Mouse (Mus musculus) lung, adult 2 months (tissue): ENCODE data around the gene Epha4.

ENCODE experiments used
- CTCF ChIP-seq: fragments of 200-500 bp; IDR thresholded peaks from 2 replicates; pipeline ENCODE4 v1.5.1; 2011; ENCODE audit warnings: mild to moderate bottlenecking, low read length, control low read depth; ENCODE audit not compliant: insufficient read depth
- POLR2A ChIP-seq: fragments of 200-500 bp; IDR thresholded peaks from 2 replicates; pipeline ENCODE4 v1.6.1; 2011; ENCODE audit warnings: low read depth, mild to moderate bottlenecking, control low read depth, low read length, borderline replicate concordance; ENCODE audit errors: extremely low read depth

DNA sequence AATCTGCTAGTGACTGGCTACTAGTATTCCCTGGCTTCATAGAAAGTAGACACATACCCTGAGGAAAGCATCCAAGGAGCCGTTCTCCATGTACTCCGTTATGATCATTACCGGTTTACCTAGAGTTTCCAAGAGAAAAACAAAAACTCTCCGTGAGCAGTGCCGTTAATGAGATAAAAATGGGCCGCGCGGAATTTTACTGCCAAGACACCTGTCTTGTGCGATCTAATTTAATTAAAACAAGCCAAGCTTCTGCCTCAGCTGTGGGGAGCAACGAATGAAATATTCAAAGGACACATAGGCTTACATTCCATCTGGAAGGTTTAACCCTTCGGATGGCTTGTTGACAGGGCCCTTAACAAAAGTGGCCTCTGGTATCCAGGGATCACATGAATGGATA, 131.4 kb downstream of the Epha4 start:
- TF ChIP-seq CTCF, result no peak
- TF ChIP-seq POLR2A, result no peak
